Mouse (Mus musculus) thymus, postnatal 4 days (tissue): ENCODE results near the gene Tab1.

Experiments
- DNase-seq: peaks from one replicate; pipeline ENCODE4 v3.0.0; 2021

The Tab1 gene

GRCm38 (mm10) chr15:80163716-80164115, 30.8 kb downstream of the Tab1 start:
- no peak for DNase-seq

- DNase-seq = no peak
Measured at GRCm38 (mm10) chr15:80165396-80165795, 32.5 kb downstream of the Tab1 start.

GRCm38 (mm10) chr15:80169484-80169883, 36.6 kb downstream of the Tab1 start:
- DNase-seq = no peak

- no peak for DNase-seq
Measured at GRCm38 (mm10) chr15:80170357-80170756, 37.4 kb downstream of the Tab1 start.

GRCm38 (mm10) chr15:80171286-80171685, 38.4 kb downstream of the Tab1 start:
- no peak for DNase-seq

- no peak for DNase-seq
Measured at GRCm38 (mm10) chr15:80171791-80172190, 38.9 kb downstream of the Tab1 start.

- no peak for DNase-seq
Measured at GRCm38 (mm10) chr15:80173001-80173771, 40.3 kb downstream of the Tab1 start, which contains the start of gene Mgat3. Gene Mgat3 (plus strand): TSS chr15:80173721.

- DNase-seq = peak; percentile 21
Measured at GRCm38 (mm10) chr15:80173781-80174597, 41.1 kb downstream of the Tab1 start.

GRCm38 (mm10) chr15:80174598-80174875, 41.6 kb downstream of the Tab1 start:
- DNase-seq = no peak

- DNase-seq = no peak
Measured at GRCm38 (mm10) chr15:80175316-80175715, 42.4 kb downstream of the Tab1 start.

GRCm38 (mm10) chr15:80175756-80176155, 42.8 kb downstream of the Tab1 start:
- no peak for DNase-seq

GRCm38 (mm10) chr15:80181561-80181960, 48.6 kb downstream of the Tab1 start:
- no peak for DNase-seq

- DNase-seq = no peak
Measured at GRCm38 (mm10) chr15:80182072-80182700, 49.3 kb downstream of the Tab1 start.

- no peak for DNase-seq
Measured at GRCm38 (mm10) chr15:80188927-80189326, 56.0 kb downstream of the Tab1 start.

- no peak for DNase-seq
Measured at GRCm38 (mm10) chr15:80190075-80190474, 57.1 kb downstream of the Tab1 start.

- no peak for DNase-seq
Measured at GRCm38 (mm10) chr15:80191585-80192245, 58.8 kb downstream of the Tab1 start.

GRCm38 (mm10) chr15:80192246-80192585, 59.3 kb downstream of the Tab1 start:
- DNase-seq = peak; percentile 63

- DNase-seq = no peak
Measured at GRCm38 (mm10) chr15:80192847-80193246, 59.9 kb downstream of the Tab1 start.

GRCm38 (mm10) chr15:80199556-80199955, 66.6 kb downstream of the Tab1 start:
- DNase-seq = no peak

GRCm38 (mm10) chr15:80202111-80202775, 69.3 kb downstream of the Tab1 start:
- no peak for DNase-seq

GRCm38 (mm10) chr15:80203406-80203805, 70.5 kb downstream of the Tab1 start:
- DNase-seq = peak; percentile 81

- DNase-seq = no peak
Measured at GRCm38 (mm10) chr15:80206057-80206565, 73.2 kb downstream of the Tab1 start.

- no peak for DNase-seq
Measured at GRCm38 (mm10) chr15:80208446-80208845, 75.5 kb downstream of the Tab1 start.
